Mouse (Mus musculus): ENCODE measurements around the gene C330007P06Rik.
"Not testable (repeated sequence)": the region's sequence is repeated elsewhere in the genome, so short reads cannot be mapped to it uniquely, and the experiment has no call there.

DNA sequence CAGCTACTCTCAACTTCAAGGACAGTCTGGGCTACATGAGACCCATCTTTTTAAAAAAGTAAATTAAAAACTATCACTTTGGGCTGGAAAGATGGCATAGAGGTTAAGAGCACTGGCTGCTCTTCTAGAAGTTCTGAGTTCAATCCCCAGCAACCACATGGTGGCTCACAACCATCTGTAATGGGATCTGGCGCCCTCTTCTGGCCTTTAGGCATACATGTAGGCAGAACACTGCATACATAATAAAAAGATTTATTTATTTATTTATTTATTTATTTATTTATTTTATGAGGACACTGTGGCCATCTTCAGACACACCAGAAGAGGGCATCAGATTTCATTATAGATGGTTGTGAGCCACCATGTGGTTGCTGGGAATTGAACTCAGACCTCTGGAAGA, 25.0 kb upstream of the C330007P06Rik start:
- TF ChIP-seq CTCF (IDR thresholded peaks at IDR 0.05; ENCODE audit: low read depth) = peak; percentile 52
- not testable (repeated sequence) for TF ChIP-seq EP300 (IDR thresholded peaks at IDR 0.05; ENCODE audit: low read depth)

All from liver, postnatal 0 days (tissue).